Mouse (Mus musculus) Patski (cell line): Measurements from ENCODE around the gene Pdgfb. TPM values are rescaled to one million over a fixed set of nuclear protein-coding genes. Genes with fewer than 3 reads are reported as not detected.

Source experiments
- ATAC-seq: fragments of 100-300 bp; one replicate; pipeline ENCODE4 v1.8.0; 2021
- CTCF ChIA-PET: fragments of 350-600 bp; sonication (Branson Sonifier 250); formaldehyde crosslinking; loops from one replicate; lab custom pipeline; 2022; ENCODE audit warnings: inconsistent platforms; lab: Charles Lee
- POLR2A ChIA-PET: fragments of 350-600 bp; sonication (Branson Sonifier 250); formaldehyde crosslinking; loops from one replicate; lab custom pipeline; 2022; ENCODE audit warnings: antibody characterized with exemption, inconsistent platforms; lab: Charles Lee
- DNase-seq: peaks from one replicate; pipeline ENCODE4 v3.0.0-alpha.2; 2011; ENCODE audit warnings: low read depth, low spot score
- H3K27me3 ChIP-seq: fragments of 371-371 bp; one replicate; pipeline ENCODE4 v1.5.1; 2021
- CTCF ChIP-seq: fragments of 100-300 bp; IDR thresholded peaks from one replicate; pipeline ENCODE4 v1.5.1; 2021
- in situ Hi-C: fragments of 300-500 bp; cut with MboI; formaldehyde crosslinking; loops from 3 replicates; pipeline ENCODE4 v1.11.1; 2018; ENCODE audit warnings: low pct_unique_long_range_greater_than_20kb, mixed read lengths
- polyA plus RNA-seq: library from polyadenylated mRNA; unstranded; gene quantifications from one replicate; pipeline ENCODE4 v1.2.3, GENCODE M21; 2021

Pdgfb gene
- polyA plus RNA-seq, 1 experiment from 2014 or later, result 96.5 TPM

DNA sequence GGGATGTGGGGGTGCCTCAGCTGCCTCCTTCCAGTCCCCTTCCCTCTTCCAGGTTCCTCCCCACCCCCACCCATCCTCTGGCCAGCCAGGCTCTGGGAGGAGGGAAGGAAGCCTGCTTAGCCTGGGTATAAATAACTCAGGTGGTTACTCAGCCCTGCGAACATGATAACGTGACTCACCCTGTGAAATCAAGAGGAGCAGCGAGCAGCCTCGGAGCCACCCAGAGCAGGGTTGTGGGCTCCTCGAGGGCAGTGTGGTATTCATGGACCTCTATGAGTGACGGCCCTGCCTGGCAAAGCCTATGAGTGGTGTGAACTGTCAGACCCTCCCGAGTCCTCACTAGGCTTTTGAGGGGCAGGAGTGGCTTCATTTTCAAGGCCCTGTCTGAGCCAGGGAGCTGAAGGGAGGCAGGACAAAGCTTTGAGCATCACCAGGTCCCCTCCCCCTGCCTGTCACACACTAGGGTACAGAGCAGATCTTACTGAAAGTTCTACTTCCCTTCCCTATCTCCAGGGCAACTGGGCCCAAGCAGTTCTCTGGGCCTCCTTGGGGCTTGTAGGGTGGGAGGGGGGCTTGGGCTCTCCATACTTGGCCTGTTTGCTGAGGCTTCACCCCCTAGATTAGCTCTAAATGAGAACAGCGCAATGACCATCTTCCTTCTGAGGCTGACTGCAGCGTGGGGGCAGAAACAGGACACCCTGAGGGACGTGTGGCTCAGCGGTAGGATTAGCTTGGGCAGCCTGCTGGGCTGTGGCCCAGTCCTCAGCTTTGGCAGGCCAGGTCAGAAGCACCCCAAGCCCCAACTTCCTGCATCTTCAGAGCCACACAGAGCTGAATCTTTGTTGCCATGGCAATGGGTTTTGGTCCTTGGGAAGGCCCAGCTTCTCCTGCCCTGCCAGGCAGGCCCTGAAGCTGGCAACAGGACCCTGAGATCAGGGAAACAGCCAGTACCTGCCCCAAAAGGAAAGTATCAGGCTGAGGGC, 9.8 kb upstream of the Pdgfb start:
- TF ChIP-seq CTCF, result no peak
- ATAC-seq (peak; percentile 67), DNase-seq (peak; percentile 82)
- CTCF ChIA-PET, result interaction anchor here (1.6 kb wide), 1 partner anchor 39 kb away, joined by 4 read pairs; no protein-coding TSS in a partner anchor
- in situ Hi-C loops, result loop anchor here (5.0 kb wide), 1 partner anchor 38 kb away; no protein-coding TSS in a partner anchor
- POLR2A ChIA-PET, result interaction anchor here (0.9 to 3.4 kb wide), 8 partner anchors 11 to 74 kb away, joined by 3 to 45 read pairs (median 3); partner anchors contain the start of gene Pdgfb
- no peaks in the 10 kb centered on the region for H3K27me3 ChIP-seq

DNA sequence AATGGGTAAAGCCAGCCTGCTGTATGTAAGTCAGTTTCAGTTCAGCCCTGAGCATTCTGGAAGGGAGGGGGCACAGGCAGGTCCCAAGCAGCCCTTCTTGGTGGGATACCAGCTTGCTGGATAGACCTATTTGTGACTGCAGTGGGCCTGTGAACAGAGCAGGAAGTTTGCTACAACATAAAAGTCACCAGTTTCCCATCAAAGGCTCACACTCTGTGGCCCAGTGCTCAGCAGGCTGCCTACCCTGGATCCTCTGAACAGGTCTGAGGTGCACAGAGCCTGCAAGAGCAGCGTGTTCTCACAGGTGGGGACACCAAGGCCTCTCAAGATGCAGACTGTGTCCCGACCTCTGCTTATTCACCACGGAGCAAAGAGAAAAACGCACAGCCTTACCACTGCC, 5.7 kb upstream of the Pdgfb start:
- TF ChIP-seq CTCF, result no peak
- ATAC-seq (no peak), DNase-seq (no peak)
- no peaks in the 10 kb centered on the region for H3K27me3 ChIP-seq
- ChIA-PET CTCF (interaction anchor here (0.9 kb wide), 1 partner anchor 35 kb away, joined by 3 read pairs; no protein-coding TSS in a partner anchor), POLR2A (interaction anchor here (1.3 kb wide), 1 partner anchor 15 kb away, joined by 4 read pairs; no protein-coding TSS in a partner anchor)
- in situ Hi-C loops, result loop anchor here (5.0 kb wide), 1 partner anchor 42 kb away; no protein-coding TSS in a partner anchor

DNA sequence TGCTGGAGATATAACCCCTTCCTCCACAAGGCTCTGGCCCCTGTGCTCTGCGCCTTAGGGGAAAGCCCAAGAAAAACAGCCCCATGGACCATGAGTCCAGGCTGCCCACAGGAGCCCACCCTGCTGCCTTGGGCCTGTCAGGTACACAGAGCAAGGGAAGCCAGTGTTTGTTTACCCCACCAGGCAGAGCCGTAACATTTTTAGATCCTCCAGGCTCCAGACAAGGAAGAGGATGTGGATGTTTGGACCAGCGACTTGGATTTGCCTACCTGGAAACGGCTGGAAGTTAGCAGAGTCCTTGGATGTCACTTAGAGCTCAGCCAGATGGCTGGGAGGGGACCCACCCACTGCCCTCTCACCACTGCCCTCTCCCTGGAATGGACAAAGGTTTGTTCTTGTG, 4.8 kb upstream of the Pdgfb start:
- DNase-seq (no peak), ATAC-seq (no peak)
- no peaks in the 10 kb centered on the region for H3K27me3 ChIP-seq
- CTCF ChIA-PET, result no interaction called here
- TF ChIP-seq CTCF, result no peak
- in situ Hi-C loops, result loop anchor here (5.0 kb wide), 1 partner anchor 43 kb away; no protein-coding TSS in a partner anchor
- POLR2A ChIA-PET, result interaction anchor here (1.3 kb wide), 1 partner anchor 16 kb away, joined by 4 read pairs; no protein-coding TSS in a partner anchor

DNA sequence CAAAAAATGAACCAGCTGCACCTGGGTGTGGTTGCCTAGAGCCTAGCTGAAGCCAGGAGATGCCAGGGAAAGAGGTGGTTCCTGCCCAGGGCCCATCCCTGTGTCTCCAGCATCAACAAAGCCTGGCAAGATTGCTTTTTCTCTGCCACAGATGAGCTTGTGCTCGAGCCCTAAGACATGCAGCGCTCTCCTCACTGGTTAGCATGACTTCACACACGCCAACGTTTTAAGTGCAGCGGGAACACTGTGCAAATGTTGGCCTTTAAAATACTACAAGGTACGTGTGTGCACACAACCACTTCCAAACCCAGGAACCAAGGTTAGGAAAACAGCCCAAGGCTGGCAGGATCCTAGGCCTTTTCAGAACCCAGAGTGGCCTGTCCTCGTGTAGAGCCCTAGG, 4.4 kb upstream of the Pdgfb start:
- ChIA-PET POLR2A (interaction anchor here (0.6 to 1.3 kb wide), 2 partner anchors 16 to 84 kb away, joined by 4 to 5 read pairs; no protein-coding TSS in a partner anchor), CTCF (no interaction called here)
- DNase-seq (no peak), ATAC-seq (no peak)
- no peaks in the 10 kb centered on the region for H3K27me3 ChIP-seq
- in situ Hi-C loops, result no loop called here
- TF ChIP-seq CTCF, result no peak

DNA sequence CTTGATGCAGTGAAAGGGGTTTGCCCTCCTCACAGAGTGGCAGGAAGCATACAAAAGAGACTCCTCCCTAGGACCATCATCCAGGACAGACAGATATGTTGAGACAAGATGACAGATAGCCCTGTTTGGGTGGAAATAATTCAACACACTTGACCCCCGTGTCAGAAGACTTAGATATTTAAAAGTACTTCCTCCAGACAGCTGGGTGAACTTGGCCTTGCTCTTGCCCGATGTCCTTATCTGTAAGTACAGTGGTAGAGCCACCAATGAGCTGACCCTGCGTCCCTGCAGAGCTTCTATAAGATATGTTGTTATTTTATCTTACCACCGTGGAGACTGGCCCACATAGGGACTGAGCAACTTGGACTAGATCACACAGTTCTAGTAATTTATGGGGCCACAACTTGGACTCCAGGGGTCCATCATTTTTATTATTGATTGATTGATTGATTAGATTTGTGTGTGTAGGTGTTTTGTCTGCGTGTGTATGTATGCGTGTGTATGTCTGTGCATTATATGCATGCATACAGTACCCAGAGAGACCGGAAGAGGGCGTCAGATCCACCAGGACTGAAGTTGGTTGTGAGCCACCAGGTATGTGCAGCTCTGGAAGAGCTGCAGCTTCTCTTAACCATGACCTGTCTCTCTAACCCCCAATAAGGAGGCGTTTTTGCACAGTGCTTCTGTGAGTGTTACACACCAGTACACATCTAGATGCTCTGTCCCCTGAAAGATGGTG, 2.0 kb upstream of the Pdgfb start:
- DNase-seq, result no peak
- no peak for ATAC-seq
- no peak for TF ChIP-seq CTCF
- ChIA-PET CTCF (no interaction called here), POLR2A (interaction anchor here (5.5 to 6.1 kb wide), 2 partner anchors 47 to 65 kb away, joined by 44 to 71 read pairs; no protein-coding TSS in a partner anchor)
- in situ Hi-C loops, result no loop called here
- no peaks in the 10 kb centered on the region for H3K27me3 ChIP-seq

DNA sequence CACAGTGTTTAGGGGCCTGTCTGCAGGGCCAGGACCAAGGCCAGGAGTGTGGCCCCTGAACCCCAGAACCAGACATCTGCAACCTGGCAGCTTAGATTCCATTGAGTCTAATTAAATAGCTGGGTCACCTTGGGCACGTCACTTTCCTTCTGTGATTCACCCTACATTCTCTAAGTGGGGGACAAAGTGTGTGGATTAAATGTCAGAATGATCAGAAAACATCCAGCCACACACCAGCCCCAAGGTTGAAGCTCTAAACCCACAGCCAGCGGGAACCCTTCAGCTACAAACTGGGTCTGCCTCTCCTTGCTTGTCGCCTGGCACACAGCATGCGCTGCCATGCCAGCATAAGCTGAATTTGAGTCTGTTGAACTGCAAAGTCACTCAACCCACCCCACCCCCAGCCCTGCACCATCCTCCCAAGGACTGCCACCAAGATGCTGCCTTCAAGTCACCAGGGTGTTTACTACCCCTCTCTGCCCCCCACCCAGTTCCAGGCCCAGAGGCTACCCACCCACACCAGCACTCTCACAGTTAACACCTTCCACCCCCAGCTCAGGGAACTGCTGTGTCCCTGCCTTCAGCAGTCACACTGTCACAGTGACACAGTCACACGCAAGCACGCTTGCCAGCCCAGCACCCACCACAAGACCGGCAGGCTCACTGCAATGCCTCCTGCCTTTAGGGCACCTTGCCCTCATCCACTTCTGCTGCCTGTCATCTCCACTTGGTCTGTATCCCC, 605 bp upstream of the Pdgfb start:
- in situ Hi-C loops, result no loop called here
- DNase-seq (no peak), ATAC-seq (no peak)
- POLR2A ChIA-PET, result interaction anchor here (0.7 to 6.1 kb wide), 9 partner anchors 8 to 110 kb away, joined by 3 to 71 read pairs (median 4); no protein-coding TSS in a partner anchor
- CTCF ChIA-PET, result interaction anchor here (1.9 to 2.0 kb wide), 2 partner anchors 49 to 67 kb away, joined by 5 read pairs; no protein-coding TSS in a partner anchor
- no peak for TF ChIP-seq CTCF
- H3K27me3 ChIP-seq, result no peaks in the 10 kb centered on the region

DNA sequence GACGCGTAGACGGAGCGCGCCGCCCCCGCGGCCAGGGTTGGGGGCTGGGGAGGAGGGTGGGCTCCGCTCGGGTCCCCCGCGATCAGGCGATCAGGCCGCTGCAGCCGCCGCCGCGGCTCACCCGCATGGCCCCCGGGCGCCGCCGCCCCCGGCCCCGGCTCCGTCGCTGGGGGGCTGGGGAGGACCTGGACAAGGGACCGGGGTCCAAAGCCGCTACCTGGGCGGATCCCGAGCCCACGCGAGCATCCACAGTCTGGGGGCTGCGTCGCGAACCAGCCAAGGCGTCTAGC, 801 bp downstream of the Pdgfb start:
- TF ChIP-seq CTCF, result no peak
- CTCF ChIA-PET, result interaction anchor here (0.8 to 2.0 kb wide), 3 partner anchors 50 to 66 kb away, joined by 3 to 5 read pairs (median 5); no protein-coding TSS in a partner anchor
- in situ Hi-C loops, result loop anchor here (5.0 kb wide), 1 partner anchor 67 kb away; no protein-coding TSS in a partner anchor
- DNase-seq (no peak), ATAC-seq (no peak)
- POLR2A ChIA-PET, result interaction anchor here (0.9 to 6.1 kb wide), 8 partner anchors 10 to 111 kb away, joined by 3 to 71 read pairs (median 3); no protein-coding TSS in a partner anchor
- no peaks in the 10 kb centered on the region for H3K27me3 ChIP-seq

DNA sequence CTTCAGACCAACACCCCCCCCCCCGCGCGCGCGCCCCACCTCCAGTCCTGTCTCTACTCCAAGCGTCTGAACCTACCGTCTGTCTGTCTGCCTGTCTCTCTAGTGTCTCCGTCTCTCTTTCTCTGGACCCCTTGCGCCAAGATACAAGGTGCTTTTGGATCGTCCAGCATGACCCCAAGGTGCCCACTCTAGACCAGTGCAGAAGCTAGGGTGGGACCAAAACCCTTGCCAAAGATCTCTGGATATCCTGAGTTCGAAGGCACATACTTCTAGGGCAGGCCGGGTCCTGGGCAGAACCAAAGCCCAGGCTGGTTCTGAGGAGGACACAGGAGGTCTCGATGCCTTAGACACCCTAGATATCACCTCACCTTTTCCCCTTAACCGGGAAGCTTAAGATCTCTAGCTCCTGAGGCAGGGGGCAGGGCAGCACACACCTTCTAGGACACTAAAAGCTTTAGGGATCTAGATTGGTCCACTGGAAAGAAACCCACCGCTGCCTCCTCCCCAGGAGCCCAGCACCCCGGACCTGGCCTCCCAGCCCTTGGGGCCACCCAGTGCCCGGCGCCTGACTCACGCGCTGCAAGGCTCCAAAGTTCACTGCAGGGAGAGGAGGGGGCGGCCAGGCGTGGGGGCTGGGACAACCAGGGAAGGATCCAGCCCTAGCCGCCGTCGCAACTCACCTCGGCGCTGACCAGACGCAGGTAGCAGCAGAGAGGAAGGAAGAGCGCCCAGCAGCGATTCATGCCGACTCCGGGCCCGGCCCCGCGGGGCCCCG, 1.3 kb downstream of the Pdgfb start:
- no peak for TF ChIP-seq CTCF
- CTCF ChIA-PET, result interaction anchor here (0.8 to 2.0 kb wide), 3 partner anchors 51 to 65 kb away, joined by 3 to 5 read pairs (median 5); no protein-coding TSS in a partner anchor
- ATAC-seq (no peak), DNase-seq (no peak)
- H3K27me3 ChIP-seq, result no peaks in the 10 kb centered on the region
- in situ Hi-C loops, result loop anchor here (5.0 kb wide), 1 partner anchor 66 kb away; no protein-coding TSS in a partner anchor
- POLR2A ChIA-PET, result interaction anchor here (0.9 to 6.1 kb wide), 7 partner anchors 10 to 68 kb away, joined by 3 to 71 read pairs (median 11); no protein-coding TSS in a partner anchor
